Mouse (Mus musculus) c-Kit-positive CD71-negative TER-119-negative erythroid progenitor cells, embryonic 14.5 days (primary cell): ENCODE data around the gene Uvrag.
A peak's percentile ranks its signal among the peaks of the same experiment; 100 is the strongest.

Experiments
- DNase-seq: peaks from one replicate; pipeline ENCODE4 v3.0.0-alpha.2; 2013; ENCODE audit warnings: low read depth

Uvrag gene

DNA sequence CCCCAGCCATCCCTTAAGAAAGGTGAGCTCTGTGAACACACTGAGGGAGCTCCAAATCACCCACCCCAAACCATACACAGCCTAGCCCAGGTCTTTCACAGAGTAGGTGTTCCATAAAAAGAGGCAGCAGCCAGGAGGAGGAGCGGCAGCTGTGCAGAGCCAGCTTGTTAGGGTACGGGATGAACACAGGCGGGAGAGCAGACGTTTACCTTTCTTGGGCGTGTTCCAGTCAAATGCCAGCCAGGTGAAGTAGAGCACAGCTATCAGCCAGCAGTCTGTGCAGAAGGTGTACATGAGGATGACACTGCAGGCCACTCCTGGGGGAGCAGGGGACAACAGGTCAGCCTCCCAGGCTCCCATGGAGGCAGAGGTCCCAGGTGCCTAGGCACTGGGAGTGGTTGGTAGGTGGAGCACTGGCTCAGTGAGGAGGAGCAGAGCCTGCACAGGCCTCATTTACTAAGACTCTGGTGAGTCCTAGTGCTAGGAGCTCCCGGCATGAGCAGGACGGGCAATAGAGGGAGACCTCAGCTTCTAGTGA, 24.0 kb upstream of the Uvrag start:
- DNase-seq: no peak

DNA sequence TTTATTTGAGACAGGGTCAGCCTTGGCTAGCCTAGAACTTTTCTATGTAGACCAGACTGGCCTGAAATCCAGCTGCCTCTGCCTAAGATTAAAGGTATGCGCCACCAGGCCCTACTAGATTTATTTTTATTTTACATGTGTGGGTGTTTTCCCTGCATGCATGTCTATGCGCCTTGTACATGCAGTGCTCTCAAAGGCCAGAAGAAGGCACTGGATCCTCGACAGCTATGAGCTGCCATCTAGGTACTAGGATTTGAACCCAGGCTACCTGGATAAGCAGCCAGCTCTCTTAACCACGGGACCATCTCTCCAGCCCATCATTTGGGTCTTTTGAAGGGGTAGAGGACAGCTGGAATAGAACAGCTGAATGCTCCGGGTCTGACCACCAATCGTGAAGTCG, 21.5 kb upstream of the Uvrag start:
- DNase-seq: no peak

DNA sequence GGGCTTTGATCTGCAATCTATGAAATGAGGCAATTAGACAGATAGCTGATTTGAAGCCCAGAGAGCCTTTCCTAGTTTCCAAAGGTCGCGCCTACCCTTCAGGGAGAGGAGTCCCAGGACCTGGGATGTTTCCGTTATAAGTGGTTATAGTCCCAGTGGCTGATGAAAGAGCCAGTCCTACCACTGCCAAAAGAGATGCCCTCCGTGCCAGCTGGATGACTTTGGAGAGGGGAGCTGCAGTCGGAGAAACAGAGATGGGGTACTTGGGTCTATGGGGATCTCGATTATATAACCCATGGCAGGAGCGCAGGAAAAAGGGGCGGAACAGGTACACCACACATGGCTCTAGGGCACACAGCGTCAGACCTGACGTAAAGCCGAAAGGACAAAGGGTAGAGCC, 21.0 kb upstream of the Uvrag start:
- no peak for DNase-seq

DNA sequence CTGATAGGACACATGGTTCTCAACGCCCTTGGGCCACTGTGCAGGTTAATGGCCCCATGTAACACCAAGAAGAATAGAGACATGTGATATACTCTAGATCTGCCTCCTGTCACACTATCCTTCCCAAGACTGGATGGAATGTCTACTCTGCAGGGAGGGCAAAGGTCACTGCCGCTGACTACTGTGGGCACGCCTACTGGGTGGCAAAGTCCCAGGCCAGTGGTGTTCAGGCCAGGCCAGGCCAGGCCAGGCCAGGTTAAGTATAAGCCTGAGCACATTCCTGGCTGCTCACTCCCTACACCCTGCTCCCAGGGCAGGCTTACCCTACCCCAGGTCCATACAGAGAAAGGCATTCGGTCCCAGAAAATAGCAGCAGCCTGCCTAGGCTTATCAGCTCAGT, 20.6 kb upstream of the Uvrag start:
- no peak for DNase-seq

DNA sequence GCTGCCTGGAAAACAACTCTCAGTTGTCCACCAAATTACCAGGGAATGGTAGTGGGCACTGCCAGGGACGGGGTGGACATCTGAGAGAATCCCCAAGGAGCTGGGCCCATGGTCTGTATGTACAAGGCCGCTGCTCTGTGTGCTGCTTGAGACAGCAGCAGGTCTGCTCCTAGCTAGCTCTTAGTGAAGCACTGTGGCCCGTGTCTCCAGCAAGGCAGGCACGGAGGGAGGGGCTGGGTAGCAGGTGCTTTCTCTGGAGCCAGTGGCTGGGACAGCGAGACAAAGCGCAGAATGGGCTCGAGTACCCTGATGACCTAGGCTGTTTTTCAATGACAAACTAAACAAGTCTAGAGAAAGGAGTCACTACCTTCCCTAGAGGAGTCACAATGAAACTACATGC, 20.1 kb upstream of the Uvrag start:
- DNase-seq: no peak

DNA sequence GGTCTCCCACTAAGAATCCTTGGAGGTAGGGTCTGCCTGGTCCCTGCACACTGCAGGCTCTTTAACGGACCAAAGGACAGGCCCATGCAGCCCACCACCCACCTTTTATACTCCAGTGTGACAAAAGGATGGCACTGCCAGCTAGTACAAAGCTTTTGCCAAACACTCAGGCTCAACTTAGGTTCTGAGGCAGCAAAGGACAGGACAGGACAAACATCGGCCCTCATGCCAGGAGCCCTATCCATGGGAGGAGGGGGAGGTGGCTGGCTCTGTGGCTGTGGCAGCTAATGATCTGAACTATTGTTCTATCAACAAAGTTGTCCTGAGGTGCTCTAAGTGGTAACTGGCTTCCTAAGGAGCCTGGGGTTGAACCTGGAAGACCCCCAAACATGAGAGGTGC, 18.5 kb upstream of the Uvrag start:
- no peak for DNase-seq

DNA sequence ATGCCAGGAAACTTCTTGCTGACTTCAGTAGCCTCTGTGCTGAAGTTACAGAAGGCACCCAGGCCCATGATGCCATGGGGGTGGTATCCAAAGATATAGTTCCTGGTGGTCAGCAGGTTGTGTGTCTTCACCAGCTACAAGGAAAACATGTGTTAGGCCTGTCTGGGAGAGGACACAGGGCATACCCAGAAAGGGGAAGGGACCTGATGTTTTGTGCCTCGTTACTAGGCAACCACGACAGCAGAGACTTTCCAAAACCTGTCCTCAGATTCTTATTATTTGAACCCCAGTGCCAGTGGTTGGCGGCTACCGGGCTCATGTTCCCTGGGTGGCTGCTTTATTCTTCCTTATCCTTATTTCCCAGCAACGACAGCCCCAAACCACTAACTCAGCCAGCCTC, 18.0 kb upstream of the Uvrag start:
- no peak for DNase-seq

DNA sequence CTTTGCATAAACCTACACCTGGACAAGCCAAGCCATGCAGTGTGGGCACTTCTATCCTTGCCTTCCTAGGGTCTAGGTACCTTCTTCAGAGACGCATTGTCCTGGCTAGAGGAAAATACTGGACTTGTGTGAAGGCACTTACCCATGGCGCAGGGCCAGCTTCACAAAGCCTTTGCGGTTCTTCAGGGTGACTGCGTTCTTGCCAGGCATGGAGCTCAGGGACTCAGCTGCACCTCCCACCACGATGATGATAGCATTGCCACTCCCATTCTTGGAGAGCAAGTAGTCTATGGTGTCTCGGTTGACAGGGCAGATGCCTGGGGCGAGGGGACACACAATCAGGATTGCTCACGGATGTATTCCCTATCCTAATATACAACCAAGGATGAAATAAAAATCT, 17.1 kb upstream of the Uvrag start:
- no peak for DNase-seq

DNA sequence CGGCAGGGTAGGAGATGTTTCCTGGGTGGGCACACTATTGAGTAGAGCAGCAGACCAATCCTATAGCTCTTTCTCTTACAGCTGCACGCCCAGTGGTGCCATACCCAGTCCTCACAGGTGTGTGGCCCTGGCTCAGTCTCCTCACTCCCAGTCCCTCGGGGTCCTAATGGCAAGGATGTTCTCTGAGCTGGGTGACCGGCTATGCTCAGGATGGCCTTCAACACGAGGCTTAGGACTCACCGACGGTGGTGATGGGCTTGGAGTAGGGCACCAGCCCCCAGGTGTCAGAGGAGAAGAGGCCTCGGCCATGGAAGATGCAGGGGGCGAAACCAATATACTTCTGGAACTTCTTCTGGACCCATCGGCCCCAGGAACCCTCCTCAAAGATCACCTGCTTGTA, 15.8 kb upstream of the Uvrag start:
- no peak for DNase-seq

DNA sequence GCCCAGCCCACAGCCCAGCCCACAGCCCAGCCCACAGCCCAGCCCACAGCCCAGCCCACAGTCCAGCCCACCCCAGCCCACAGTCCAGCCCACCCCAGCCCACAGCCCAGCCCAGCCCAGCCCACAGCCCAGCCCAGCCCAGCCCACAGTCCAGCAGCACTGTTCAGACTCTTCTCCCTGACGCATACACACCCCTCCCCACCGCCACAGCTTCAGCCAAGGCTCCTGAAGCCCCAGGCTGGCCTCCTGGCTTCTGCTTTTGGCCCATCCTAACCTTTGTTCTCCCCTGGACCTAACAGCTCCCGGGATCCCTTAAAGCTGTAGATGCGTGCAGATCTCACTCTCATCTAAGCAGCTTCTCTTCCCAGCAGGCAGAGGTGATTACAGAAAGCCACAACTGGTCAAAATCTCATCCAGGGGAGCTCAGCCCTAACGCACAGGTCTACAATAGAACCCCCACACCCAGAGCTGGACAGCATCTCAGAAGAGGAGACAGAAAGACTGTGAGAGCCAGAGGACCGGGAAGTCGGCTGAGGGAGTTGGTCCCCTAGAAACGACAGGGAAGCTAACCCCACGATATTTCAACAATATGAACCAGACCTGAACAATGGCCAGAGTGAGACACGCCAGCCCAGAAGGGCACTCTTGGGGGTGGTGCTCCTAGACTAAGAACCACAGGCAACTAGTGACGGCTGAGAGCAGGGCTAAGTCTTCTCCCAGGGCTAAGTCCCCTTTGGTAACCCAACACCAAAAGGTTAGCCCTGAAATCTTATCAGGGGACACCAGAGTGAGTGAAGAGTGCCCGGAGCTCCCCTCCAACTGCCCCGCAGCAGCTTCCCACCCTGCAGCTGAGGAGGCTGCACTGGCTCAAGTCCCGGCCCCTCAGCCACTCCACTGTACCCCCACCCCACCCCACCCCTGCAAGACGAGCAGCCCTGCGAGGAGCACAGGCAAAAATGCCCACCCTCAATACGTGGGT, 14.7 kb upstream of the Uvrag start:
- no peak for DNase-seq

DNA sequence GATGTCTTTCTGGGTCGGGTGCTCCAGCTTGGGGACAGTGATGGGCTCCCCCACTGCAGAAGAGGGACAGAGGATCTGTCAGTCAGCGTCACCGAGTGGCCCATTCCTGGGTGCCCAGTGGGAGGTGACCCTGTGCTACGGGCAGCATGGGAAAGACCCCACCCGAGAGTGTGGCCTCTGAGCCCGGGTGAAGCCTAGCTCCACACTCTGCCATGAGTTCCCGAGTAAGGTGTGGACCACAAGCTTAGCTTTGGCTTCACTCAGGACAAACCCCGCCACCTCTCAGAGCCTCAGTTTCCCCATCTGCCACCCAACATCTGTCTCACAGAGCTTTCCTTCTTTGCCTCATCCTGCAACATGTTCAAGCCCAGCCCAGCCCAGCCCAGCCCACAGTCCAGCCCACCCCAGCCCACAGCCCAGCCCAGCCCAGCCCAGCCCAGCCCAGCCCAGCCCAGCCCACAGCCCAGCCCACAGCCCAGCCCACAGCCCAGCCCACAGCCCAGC, 13.8 kb upstream of the Uvrag start:
- no peak for DNase-seq

DNA sequence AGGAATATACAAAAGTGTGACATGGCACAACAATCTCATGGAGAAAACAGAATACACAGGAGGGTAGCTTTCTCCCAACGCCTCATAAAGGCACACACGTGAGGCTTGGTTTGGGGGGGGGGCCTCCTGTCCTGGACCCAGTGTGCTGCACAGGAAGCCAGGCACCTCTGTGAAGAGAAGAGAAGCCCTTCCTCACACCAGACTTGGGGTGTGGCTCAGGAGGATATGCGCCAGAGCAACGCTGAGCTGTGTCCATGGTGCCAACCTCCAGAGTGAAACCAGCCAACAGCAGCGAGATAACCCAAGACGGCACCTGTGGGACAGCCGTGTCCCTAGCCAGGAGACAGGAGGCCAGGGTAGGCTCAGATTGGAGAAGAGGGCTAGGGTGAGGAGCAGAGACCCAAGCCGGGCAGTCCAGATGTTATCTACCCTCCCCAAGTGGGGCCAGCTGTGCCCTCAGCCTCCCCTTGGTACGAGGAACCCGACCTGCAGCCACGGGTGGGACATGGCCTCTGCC, 12.8 kb upstream of the Uvrag start:
- no peak for DNase-seq

DNA sequence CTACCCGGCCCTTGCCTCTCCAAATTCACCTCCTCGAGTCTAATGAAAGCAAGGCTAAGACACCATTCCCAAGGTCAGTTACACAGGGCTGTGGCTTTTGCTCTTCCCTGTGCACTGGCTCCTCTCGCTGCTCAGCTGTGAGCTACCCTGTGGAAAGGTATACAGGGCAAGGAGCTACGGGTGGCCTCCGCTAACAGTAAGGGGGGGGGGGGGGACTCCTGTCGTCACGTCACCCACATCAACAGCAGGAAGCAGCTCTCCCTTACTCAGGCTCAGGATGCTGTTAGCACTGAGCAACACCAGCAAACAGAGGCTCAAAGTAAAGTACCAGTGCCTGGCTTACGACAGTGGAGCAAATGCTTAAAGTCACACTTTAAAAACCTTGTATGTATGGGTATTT, 11.8 kb upstream of the Uvrag start:
- DNase-seq: no peak

DNA sequence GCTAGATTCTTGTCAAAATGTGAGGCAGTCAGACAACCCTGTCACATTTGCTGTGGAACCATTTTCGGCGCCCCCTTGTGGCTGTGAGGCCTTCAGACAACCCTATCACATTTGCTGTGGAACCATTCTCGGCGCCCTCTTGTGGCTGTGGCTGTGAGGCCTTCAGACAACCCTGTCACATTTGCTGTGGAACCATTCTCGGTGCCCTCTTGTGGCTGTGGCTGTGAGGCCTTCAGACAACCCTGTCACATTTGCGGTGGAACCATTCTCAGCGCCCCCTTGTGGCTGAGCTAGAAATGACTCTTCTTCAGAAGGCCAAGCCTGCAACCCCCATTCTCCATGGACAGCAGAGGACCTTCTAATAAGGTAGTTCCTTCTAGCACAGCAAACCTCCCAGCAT, 10.4 kb upstream of the Uvrag start:
- DNase-seq: peak; percentile 98

DNA sequence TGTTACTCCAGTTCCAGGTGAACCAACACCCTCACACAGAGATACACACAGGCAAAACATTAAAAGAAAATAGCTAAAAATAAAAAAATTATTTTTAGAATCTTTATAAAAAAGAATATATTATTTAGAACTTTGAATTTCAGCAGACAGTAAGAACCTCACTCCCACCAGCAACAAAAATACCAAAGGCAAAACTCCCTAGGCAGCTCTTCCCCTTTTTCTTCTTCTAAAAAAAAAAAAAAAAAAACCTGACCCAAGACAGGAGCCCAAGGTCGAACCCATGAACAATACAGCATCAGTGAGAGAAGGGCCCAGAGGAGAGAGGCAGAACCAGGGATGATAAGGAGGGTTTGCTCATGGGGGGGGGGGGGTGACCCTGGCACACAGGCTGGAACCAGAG, 8.1 kb upstream of the Uvrag start:
- no peak for DNase-seq

DNA sequence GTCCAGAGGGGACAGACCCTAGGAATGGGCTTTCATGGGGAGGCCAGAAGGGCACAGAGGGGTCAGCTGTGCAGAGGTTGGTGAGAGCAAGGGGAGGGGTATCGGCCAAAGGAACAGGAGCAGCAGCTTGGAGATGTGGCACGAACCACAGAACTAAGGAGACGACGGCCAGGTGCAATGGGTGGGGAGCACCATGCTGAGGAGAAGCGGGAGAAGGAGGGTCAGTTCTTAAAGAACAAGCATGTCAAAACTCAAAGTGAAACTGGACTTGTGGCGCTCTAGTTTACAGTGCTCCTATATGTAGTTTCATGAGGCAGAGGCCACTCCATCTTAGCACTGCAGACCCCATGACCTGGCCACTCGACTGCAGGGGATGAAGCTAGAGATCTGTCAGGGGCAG, 6.6 kb upstream of the Uvrag start:
- no peak for DNase-seq

DNA sequence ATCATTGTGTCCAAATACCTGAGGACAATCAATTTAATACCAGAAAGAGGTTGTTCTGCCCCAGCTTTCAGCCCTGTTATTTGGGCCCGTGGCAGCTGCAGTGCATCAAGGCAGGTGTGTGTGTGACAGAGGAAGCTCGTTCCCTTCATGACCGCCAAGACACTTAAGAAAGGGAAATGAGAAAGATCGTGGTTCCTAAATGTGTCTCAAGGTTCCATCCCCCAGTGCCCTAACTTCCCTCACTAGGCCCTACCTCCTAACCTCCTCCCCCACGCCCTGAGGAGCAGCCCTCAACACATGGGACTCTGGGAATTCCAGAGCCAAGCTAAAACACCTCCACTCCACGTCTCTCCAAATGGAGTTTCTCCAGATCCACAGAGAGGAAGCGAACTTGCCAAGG, 6.0 kb upstream of the Uvrag start:
- DNase-seq: no peak

DNA sequence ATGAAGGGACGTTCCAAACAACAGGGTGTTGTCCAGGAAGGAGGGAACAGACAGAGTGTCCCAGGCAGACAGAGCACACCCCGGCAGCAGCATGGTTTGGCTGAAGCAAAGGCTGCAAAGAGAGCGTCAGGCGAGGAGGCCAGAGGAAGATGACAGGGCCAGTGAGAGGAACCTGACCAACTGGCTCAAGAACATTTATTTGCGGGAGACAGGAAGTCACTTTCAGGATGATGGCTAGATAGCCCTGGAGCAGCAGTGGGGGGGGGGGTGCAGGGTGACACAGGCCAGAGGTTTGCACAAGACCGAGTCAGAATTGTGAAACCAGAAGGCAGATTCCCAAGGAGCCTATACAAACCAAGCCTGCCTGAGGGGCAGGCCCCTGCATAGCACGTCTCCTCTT, 5.1 kb upstream of the Uvrag start:
- DNase-seq: no peak

DNA sequence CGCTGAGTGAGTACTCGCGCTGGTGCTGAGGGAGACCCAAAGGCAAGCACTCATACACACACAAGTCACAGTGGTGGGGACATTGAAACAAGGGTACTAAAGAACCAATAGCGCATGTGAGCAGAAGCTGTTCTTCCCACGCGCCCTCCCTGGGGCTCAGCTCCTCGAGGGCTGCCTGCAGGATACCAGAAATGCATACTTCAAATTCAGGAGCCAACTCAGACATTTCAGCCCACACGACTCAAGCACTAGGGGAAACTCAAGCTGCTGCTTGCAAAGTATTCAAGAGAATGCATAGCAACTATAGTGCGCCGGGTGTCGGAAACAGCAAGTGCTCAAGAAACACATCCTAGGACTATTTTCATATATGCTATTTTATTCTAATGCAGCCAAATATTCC, 3.7 kb upstream of the Uvrag start:
- DNase-seq: no peak

DNA sequence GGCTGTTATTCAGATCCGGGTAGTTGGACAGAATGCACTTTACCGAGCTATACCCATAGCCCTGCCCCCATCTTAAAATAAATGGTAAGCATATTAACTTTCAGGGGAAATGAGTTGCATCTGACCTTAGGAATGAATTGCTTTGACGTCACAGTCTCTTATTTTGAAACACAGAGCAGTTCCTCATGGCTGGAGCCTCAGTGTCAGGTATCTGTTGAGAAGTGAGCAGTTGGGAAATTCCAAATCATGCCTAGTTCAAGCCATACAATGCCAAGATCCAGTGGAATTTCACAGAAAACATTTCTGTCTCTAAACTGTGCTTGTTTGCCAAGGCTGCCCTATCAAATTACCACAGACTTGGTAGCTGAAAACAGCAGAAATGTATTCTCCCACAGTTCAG, 2.3 kb upstream of the Uvrag start:
- DNase-seq: no peak

DNA sequence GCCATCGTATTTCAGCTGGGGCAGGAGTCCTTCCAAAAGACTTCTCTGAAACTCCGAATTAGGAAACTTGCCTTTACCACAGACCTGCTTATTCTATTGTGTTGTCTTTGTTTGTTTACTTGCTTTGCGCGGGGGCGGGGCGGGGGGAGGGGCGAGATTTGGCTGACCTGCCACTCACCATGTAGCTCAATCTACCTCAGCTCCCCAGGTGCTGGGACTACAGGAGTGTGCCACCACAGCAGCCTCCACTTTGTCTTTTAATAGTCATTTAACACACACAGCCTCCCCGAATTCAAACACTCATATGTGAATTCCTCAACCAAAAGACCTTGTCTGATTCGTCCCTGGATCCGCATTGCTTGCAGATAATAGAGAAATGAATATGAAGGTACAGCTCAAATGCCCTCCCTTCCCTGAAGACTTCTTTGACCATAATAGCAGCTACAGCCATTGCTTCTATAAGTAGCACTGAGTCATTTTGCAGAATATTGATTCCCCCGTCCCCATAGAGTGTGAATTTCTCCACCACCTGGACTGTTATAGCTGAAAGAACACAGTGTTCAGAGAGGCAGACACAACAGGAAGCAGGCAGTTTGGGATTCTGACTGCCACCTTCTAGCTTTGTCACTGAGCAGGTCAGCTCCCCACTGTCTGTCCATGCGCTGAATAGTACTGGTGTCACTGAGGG, 1.1 kb upstream of the Uvrag start:
- no peak for DNase-seq

DNA sequence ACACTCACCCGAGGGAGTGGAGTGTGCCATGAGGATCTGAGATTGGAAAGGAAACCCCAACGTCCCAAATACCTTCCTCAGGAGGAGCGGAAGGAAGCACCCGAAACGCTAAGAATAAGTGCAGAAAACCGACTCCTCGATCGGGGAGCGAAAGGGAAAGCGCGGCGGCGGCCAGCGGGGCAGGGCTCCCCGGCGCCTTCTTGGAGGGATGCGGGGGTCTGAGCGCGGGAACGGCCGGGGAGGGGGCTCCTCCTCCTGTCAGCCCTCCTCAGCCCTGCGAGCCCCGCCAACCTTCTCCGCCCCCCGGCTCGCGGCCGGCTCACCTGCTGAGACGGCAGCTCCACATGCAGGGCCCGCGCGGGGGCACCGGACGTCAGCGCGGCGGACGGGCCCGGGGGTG, 430 bp downstream of the Uvrag start:
- DNase-seq: no peak
